Mouse (Mus musculus): Measurements from ENCODE around the gene Appbp2. TPM values are rescaled to one million over a fixed set of nuclear protein-coding genes. Genes with fewer than 3 reads are reported as not detected.

The Appbp2 gene
- polyA plus RNA-seq, 1 experiment from 2014 or later, result 47.0 TPM

DNA sequence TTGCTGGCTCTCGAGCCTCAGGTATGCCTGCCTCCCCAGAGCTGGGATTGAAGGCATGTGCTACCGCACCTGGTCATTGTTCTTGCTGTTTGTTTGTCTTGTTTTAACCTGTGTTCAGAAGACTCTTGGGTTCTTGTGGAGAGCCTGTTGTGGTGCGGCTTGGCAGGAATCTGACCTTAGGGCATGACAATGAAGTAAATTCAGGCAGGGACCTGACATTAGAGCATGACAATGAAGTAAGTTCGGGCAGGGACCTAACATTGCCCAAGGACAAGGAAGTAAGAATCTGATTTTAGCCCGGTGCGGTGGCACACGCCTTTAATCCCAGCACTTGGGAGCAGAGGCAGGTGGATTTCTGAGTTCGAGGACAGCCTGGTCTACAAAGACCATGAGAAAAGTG is 6.3 kb upstream of the Appbp2 start:
- no peaks in the 10 kb centered on the region for H3K4me1 ChIP-seq (ENCODE audit: control insufficient read depth, insufficient read depth, low read length)
- H3K4me2 ChIP-seq (ENCODE audit: low read length), result no peak overlapping the region
- no peak overlapping the region for H3K27ac ChIP-seq (ENCODE audit: low read depth, low read length)
- H3K9ac ChIP-seq (ENCODE audit: low read length), result no peak overlapping the region
- no peak for ATAC-seq
- H3K9me3 ChIP-seq (replicated peaks; ENCODE audit: control insufficient read depth, low read length), result no peaks in the 10 kb centered on the region
- DNase-seq (ENCODE audit: low spot score), result no peak
- no peaks in the 10 kb centered on the region for H3K36me3 ChIP-seq (ENCODE audit: control insufficient read depth, insufficient read depth, low read length)
- no peak overlapping the region for H3K4me3 ChIP-seq (ENCODE audit: low read depth, low read length)
- 95% methylated on average over 8 of the region's 8 CpGs for WGBS
- no peaks in the 10 kb centered on the region for H3K27me3 ChIP-seq (replicated peaks; ENCODE audit: control insufficient read depth, insufficient read depth, low read length)

DNA sequence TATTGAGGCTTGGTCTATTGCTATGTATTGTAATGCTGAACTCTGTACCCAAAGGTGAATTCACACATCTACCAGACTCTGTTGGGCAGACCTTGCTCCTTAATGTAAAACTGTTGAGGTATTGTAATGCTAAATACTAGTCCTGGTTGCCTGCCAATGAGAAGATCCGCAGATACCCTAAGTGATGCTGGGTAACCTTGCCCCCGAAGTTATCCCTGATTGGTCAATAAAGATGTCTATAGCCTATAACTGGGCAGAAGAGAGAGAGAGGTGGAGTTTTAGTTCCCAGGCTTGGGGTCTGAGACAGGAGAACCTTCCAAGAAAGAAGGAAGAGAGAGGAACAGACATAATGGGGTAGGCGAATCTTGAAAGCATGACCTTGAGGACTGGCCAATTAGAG is 5.3 kb upstream of the Appbp2 start:
- H3K36me3 ChIP-seq (ENCODE audit: control insufficient read depth, insufficient read depth, low read length), result no peaks in the 10 kb centered on the region
- WGBS, result 90% methylated on average over 3 of the region's 3 CpGs

DNA sequence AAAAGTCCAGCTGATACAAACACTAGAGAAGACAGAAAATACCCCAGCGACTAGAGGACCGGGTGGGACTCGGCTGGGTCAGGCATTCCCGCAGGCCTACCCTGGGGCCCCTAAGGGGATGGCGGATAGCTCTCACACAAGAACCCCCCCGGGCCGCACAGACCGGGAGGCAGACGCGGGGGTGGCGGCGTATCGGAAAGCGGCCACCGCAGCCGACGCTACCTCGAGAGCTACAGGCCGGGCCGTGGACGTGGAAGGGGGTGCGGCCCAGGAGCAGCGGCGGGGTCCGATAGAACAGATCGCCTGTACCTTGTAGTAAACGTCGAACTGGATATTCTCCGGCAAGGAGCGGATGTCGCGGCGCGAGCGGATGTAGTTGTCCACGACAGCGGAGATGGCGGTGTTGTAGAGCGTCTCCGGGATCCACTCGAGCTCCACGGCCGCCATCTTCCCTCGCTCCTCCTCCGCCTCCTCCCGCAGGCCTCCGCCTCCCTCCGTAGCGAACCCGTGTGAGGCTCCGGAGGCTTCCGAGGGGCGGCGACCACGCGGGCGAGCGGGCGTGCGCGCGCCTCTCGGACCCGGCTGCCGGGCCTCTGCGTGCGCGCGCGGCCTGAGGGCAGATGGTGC is 454 bp downstream of the Appbp2 start:
- Histone ChIP-seq H3K27me3 (replicated peaks; ENCODE audit: control insufficient read depth, insufficient read depth, low read length) (no peaks in the 10 kb centered on the region), H3K9me3 (replicated peaks; ENCODE audit: control insufficient read depth, low read length) (no peaks in the 10 kb centered on the region), H3K4me3 (ENCODE audit: low read depth, low read length) (peak overlapping the region; percentile 91), H3K27ac (ENCODE audit: low read depth, low read length) (peak overlapping the region; percentile 98), H3K36me3 (ENCODE audit: control insufficient read depth, insufficient read depth, low read length) (peaks cover 7% of the 10 kb centered on the region; the same call in 1 of the 2 replicates), H3K4me1 (ENCODE audit: control insufficient read depth, insufficient read depth, low read length) (peaks cover 6% of the 10 kb centered on the region), H3K4me2 (ENCODE audit: low read length) (peak overlapping the region; percentile 75), H3K9ac (ENCODE audit: low read length) (peak overlapping the region; percentile 73)
- peak; percentile 91 for DNase-seq (ENCODE audit: low spot score)
- WGBS, result under 1% methylated on average over 70 of the region's 70 CpGs
- peak; percentile 94 for ATAC-seq

More for the DNA sequence above, 5.3 kb upstream of the Appbp2 start:
- H3K27ac ChIP-seq (ENCODE audit: low read depth, low read length), result no peak overlapping the region
- no peak overlapping the region for H3K4me3 ChIP-seq (ENCODE audit: low read depth, low read length)
- no peaks in the 10 kb centered on the region for H3K9me3 ChIP-seq (replicated peaks; ENCODE audit: control insufficient read depth, low read length)
- H3K27me3 ChIP-seq (replicated peaks; ENCODE audit: control insufficient read depth, insufficient read depth, low read length), result no peaks in the 10 kb centered on the region
- no peaks in the 10 kb centered on the region for H3K4me1 ChIP-seq (ENCODE audit: control insufficient read depth, insufficient read depth, low read length)
- no peak overlapping the region for H3K4me2 ChIP-seq (ENCODE audit: low read length)
- DNase-seq (ENCODE audit: low spot score), result no peak
- no peak for ATAC-seq
- H3K9ac ChIP-seq (ENCODE audit: low read length), result no peak overlapping the region

DNA sequence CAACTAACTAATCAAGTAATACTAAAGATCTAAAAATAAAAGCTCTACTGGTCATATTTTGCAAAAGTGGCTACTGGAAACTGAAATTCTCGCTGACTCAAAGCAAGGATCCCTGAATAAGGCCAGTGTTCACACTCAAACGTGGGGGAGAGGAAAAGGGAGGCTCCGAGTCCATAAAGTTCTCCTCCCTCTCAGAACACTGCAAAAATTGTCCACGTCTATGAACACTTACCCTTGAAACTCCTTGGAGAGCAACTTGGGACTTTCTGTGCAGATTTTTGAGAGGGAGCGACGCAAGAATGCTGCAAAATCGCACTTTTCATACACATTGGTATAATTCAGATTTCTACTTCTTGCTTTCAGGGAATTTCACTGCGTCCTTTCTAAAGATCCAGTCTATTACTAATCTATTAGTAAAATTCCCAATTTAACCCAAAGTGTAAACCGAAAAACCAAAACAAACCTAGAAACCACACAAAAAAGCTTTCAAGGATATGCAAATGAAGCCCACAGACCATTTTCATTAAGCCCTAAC is 1.2 kb downstream of the Appbp2 start:
- 9% methylated on average over 9 of the region's 9 CpGs for WGBS
- ATAC-seq, result no peak

DNA sequence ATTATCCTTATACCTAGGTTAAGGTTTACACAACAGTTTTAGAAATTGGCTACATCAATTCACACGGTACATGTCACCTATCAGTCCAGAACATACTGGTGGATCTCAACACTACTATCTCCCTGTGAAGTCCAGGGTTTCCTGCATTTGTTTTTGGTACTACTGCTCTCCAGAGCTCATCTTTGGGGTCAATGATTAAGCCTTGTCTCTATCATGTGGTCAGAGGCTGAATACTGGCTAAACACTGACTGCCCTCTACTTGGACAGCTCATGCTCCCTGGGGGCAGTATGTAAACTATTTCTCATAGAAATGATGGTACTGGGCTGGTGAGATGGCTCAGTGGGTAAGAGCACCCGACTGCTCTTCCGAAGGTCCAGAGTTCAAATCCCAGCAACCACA is 11.7 kb downstream of the Appbp2 start:
- Histone ChIP-seq H3K27me3 (replicated peaks; ENCODE audit: control insufficient read depth, insufficient read depth, low read length) (no peaks in the 10 kb centered on the region), H3K4me2 (ENCODE audit: low read length) (no peak overlapping the region), H3K27ac (ENCODE audit: low read depth, low read length) (no peak overlapping the region), H3K9ac (ENCODE audit: low read length) (no peak overlapping the region), H3K36me3 (ENCODE audit: control insufficient read depth, insufficient read depth, low read length) (peaks cover 4% of the 10 kb centered on the region; the same call in 1 of the 2 replicates), H3K4me1 (ENCODE audit: control insufficient read depth, insufficient read depth, low read length) (no peaks in the 10 kb centered on the region), H3K9me3 (replicated peaks; ENCODE audit: control insufficient read depth, low read length) (no peaks in the 10 kb centered on the region), H3K4me3 (ENCODE audit: low read depth, low read length) (no peak overlapping the region)
- ATAC-seq (no peak), DNase-seq (ENCODE audit: low spot score) (no peak)
- WGBS, result over 99% methylated on average over 3 of the region's 3 CpGs

More for the DNA sequence above, 1.2 kb downstream of the Appbp2 start:
- Histone ChIP-seq H3K36me3 (ENCODE audit: control insufficient read depth, insufficient read depth, low read length) (peaks cover 7% of the 10 kb centered on the region; the same call in 1 of the 2 replicates), H3K27ac (ENCODE audit: low read depth, low read length) (peak overlapping the region; percentile 98; the same call in 1 of the 2 replicates), H3K27me3 (replicated peaks; ENCODE audit: control insufficient read depth, insufficient read depth, low read length) (no peaks in the 10 kb centered on the region), H3K9me3 (replicated peaks; ENCODE audit: control insufficient read depth, low read length) (no peaks in the 10 kb centered on the region), H3K4me1 (ENCODE audit: control insufficient read depth, insufficient read depth, low read length) (peaks cover 6% of the 10 kb centered on the region), H3K4me3 (ENCODE audit: low read depth, low read length) (peak overlapping the region; percentile 91), H3K9ac (ENCODE audit: low read length) (peak overlapping the region; percentile 73), H3K4me2 (ENCODE audit: low read length) (peak overlapping the region; percentile 75)
- DNase-seq (ENCODE audit: low spot score), result peak; percentile 5

DNA sequence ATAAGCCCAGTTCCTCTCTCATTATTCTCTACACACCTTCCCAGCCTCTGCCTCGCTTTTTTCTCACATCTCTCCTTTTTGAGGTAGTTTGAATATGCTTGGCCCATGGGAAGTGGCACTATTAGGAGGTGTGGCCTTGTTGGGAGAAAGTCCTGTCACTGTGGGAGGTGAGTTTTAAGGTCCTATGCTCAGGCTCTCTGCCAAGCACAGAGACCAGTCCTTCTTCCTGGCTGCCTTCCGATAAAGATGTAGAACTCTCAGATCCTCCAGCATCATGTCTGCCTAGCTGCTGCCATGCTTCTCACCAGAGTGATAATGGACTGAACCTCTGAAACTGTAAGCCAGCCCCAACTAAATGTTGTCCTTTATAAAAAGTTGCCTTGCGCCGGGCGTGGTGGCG is 12.4 kb downstream of the Appbp2 start:
- Histone ChIP-seq H3K9me3 (replicated peaks; ENCODE audit: control insufficient read depth, low read length) (no peaks in the 10 kb centered on the region), H3K4me3 (ENCODE audit: low read depth, low read length) (no peak overlapping the region), H3K4me2 (ENCODE audit: low read length) (no peak overlapping the region), H3K4me1 (ENCODE audit: control insufficient read depth, insufficient read depth, low read length) (no peaks in the 10 kb centered on the region), H3K9ac (ENCODE audit: low read length) (no peak overlapping the region), H3K27ac (ENCODE audit: low read depth, low read length) (no peak overlapping the region), H3K36me3 (ENCODE audit: control insufficient read depth, insufficient read depth, low read length) (peaks cover 4% of the 10 kb centered on the region; the same call in 1 of the 2 replicates), H3K27me3 (replicated peaks; ENCODE audit: control insufficient read depth, insufficient read depth, low read length) (no peaks in the 10 kb centered on the region)
- ATAC-seq (no peak), DNase-seq (ENCODE audit: low spot score) (no peak)
- WGBS, result 98% methylated on average over 6 of the region's 6 CpGs

DNA sequence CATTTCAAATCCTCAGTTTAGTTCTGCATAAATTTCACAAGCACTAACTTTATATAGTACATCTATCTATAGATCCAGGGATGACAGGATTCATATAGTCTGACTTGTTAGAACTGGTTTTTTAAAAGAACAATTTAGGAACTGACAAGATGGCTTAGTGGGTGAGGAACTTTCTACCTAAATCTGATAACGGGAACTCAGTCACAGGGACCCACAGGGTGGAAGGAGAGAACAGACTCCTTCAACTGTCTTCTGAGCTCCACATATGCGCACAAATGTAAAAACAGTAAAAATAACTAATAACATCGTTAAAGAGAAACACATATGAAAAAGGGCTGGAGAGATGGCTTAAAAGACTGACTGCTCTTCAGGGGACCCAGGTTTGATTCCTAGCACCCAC is 15.9 kb downstream of the Appbp2 start:
- no peak for DNase-seq (ENCODE audit: low spot score)
- Histone ChIP-seq H3K4me3 (ENCODE audit: low read depth, low read length) (no peak overlapping the region), H3K4me2 (ENCODE audit: low read length) (no peak overlapping the region), H3K36me3 (ENCODE audit: control insufficient read depth, insufficient read depth, low read length) (peaks cover 20% of the 10 kb centered on the region), H3K9me3 (replicated peaks; ENCODE audit: control insufficient read depth, low read length) (no peaks in the 10 kb centered on the region), H3K27ac (ENCODE audit: low read depth, low read length) (no peak overlapping the region), H3K27me3 (replicated peaks; ENCODE audit: control insufficient read depth, insufficient read depth, low read length) (no peaks in the 10 kb centered on the region), H3K4me1 (ENCODE audit: control insufficient read depth, insufficient read depth, low read length) (no peaks in the 10 kb centered on the region), H3K9ac (ENCODE audit: low read length) (no peak overlapping the region)
- 97% methylated on average over 3 of the region's 3 CpGs for WGBS
- no peak for ATAC-seq

DNA sequence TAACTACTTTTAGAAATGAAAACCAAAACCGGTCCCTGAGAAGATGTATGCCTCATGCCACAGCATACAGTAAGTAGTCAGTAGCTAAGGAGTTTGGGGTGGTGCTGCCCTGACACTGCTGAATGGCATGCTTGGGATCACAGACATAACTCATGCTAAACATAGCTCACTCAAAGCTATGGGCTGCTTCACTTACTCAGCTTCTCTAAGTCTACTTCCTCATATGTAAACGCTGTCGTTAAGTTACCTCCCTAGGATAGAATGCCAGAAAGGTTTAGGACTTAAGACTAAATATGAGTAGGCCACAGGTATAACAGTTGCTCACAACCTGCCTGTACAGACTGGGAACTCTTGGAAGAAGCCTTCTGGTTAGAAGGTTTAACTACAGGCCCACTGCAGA is 20.3 kb downstream of the Appbp2 start:
- H3K4me1 ChIP-seq (ENCODE audit: control insufficient read depth, insufficient read depth, low read length), result no peaks in the 10 kb centered on the region
- ATAC-seq, result no peak
- WGBS, result 95% methylated on average over 3 of the region's 3 CpGs
- no peaks in the 10 kb centered on the region for H3K9me3 ChIP-seq (replicated peaks; ENCODE audit: control insufficient read depth, low read length)
- H3K4me2 ChIP-seq (ENCODE audit: low read length), result no peak overlapping the region
- peaks cover 56% of the 10 kb centered on the region for H3K36me3 ChIP-seq (ENCODE audit: control insufficient read depth, insufficient read depth, low read length)
- DNase-seq (ENCODE audit: low spot score), result no peak
- no peak overlapping the region for H3K4me3 ChIP-seq (ENCODE audit: low read depth, low read length)
- no peak overlapping the region for H3K27ac ChIP-seq (ENCODE audit: low read depth, low read length)
- H3K27me3 ChIP-seq (replicated peaks; ENCODE audit: control insufficient read depth, insufficient read depth, low read length), result no peaks in the 10 kb centered on the region
- H3K9ac ChIP-seq (ENCODE audit: low read length), result no peak overlapping the region

DNA sequence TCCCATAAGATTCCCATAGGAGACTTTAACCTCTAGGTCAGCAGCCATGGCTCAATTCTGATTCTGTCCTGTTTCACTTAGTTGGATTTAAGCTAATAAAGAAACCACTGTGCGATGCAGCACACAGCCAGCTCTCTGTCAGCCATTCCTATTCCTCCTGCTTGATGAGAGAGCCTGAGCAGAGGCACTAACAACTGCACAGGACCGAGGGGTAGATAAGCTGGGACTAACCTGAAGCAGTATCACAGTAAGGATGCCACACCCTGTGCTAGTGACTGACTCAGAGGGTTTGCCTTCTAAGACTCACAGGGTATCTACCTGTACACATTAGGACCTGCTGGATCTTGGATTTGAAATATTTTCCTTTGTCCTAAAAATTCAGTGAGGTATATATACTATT is 21.7 kb downstream of the Appbp2 start:
- H3K36me3 ChIP-seq (ENCODE audit: control insufficient read depth, insufficient read depth, low read length), result peaks cover 69% of the 10 kb centered on the region
- WGBS, result 93% methylated on average over 2 of the region's 2 CpGs
- no peak overlapping the region for H3K4me2 ChIP-seq (ENCODE audit: low read length)
- H3K4me3 ChIP-seq (ENCODE audit: low read depth, low read length), result no peak overlapping the region
- no peaks in the 10 kb centered on the region for H3K27me3 ChIP-seq (replicated peaks; ENCODE audit: control insufficient read depth, insufficient read depth, low read length)
- no peak overlapping the region for H3K9ac ChIP-seq (ENCODE audit: low read length)
- no peaks in the 10 kb centered on the region for H3K9me3 ChIP-seq (replicated peaks; ENCODE audit: control insufficient read depth, low read length)
- no peak for DNase-seq (ENCODE audit: low spot score)
- H3K4me1 ChIP-seq (ENCODE audit: control insufficient read depth, insufficient read depth, low read length), result no peaks in the 10 kb centered on the region
- ATAC-seq, result no peak
- H3K27ac ChIP-seq (ENCODE audit: low read depth, low read length), result no peak overlapping the region

Data from forebrain, embryonic 14.5 days (tissue).